Mouse (Mus musculus) kidney, postnatal 14 days (tissue): ENCODE measurements around the gene Gm10024.
"Not testable (repeated sequence)": the region's sequence is repeated elsewhere in the genome, so short reads cannot be mapped to it uniquely, and the experiment has no call there.

ENCODE experiments used
- DNase-seq: peaks from one replicate; pipeline ENCODE4 v3.0.0; 2022; ENCODE audit warnings: mixed read lengths

Gene Gm10024

DNA sequence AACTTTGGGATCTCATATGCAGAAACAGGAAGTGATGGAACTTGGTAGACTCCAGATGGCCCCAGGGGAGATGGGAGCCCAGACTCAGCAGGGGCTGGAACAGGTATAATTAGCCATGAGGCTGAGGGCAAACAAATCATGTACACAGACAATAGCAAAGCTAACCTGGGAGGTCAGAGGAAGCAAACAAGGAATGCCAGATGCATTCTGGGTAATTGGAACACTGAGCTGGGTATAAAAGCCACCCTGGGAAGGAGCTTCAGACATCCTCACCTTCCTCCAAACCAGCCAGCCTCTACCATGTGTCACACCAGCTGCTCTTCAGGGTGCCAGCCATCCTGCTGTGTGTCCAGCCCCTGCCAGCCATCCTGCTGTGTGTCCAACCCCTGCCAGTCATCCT, at the start of gene Gm10024:
TSS of gene Gm10024 (plus strand) at position 301 of the 400 bp plus-strand sequence.
- DNase-seq, result not testable (repeated sequence)

DNA sequence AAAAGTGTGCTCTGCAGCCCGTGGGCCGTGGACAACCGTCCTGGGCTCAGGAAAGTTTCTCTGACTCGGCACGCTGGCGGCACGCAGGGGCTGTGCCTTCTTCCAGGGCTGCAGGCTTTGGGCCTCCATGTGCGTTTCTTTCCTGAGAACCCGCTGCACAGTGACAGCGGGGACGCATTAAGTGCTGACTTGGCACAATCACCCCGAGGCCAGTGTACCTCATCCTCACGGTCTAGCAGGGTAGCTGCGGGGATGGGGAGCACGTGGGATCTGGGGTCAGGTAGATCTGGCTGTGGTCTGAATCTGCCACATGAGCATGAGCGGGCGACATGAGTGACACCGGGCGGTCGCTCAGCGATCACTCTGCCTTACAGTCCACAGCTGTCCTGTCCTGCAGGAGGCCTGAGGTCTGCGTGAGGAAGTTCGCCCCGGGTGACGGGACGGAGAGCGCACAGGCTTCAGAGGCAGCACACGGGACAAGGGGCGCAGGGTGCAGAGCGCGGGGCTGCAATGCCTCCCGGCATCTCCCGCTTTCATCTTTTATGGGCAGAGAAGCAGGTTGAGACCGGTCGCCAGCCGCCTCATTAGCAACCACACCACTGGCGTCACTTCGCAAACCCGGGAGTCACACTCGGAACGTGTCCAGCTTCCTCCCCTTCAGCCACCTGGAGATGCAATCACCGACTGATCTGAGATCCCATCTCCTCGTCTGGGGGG, 47.1 kb upstream of the Gm10024 start:
- no peak for DNase-seq

- DNase-seq, result no peak
These were observed 44.9 kb upstream of the Gm10024 start for GRCm38 (mm10) chr10:77666342-77666741.

- no peak for DNase-seq
These were observed 43.9 kb upstream of the Gm10024 start for GRCm38 (mm10) chr10:77667402-77667801.

- no peak for DNase-seq
These were observed 40.5 kb upstream of the Gm10024 start for GRCm38 (mm10) chr10:77670710-77671109.

GRCm38 (mm10) chr10:77671519-77671918, 39.7 kb upstream of the Gm10024 start:
- no peak for DNase-seq

- no peak for DNase-seq
These were observed 37.5 kb upstream of the Gm10024 start for GRCm38 (mm10) chr10:77673765-77674164.

- DNase-seq, result no peak
These were observed 33.7 kb upstream of the Gm10024 start for GRCm38 (mm10) chr10:77677562-77677961.

DNA sequence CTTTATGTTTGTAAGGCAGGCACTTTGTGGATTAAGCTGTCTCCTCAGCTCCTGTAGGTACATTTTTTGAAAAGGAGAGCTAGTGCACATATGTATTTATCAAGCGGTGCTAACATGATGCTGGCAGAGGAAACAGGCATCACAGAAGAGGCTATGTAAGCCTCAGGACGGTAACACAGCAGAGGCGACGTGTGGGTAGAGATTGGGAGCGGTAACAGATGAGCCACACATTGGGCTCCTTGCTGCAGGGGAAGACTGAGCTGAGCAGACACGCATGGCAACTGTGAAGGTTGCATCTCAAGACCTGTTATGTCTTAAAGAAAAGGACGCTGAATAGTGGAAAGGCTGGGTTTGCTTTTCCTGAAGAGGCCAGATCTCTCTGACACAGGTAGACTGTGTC, 28.3 kb upstream of the Gm10024 start:
- no peak for DNase-seq

- no peak for DNase-seq
These were observed 27.1 kb upstream of the Gm10024 start for GRCm38 (mm10) chr10:77684181-77684580.

GRCm38 (mm10) chr10:77685895-77686664, 25.2 kb upstream of the Gm10024 start, which contains the start of gene Tspear:
Gene Tspear (plus strand): TSS chr10:77686569.
- DNase-seq, result no peak

GRCm38 (mm10) chr10:77687021-77687420, 24.2 kb upstream of the Gm10024 start:
- no peak for DNase-seq

GRCm38 (mm10) chr10:77690356-77690807, 20.9 kb upstream of the Gm10024 start, which contains the start of gene Gm19402:
Gene Gm19402 (minus strand): TSS chr10:77690757.
- DNase-seq, result not testable (repeated sequence)

DNA sequence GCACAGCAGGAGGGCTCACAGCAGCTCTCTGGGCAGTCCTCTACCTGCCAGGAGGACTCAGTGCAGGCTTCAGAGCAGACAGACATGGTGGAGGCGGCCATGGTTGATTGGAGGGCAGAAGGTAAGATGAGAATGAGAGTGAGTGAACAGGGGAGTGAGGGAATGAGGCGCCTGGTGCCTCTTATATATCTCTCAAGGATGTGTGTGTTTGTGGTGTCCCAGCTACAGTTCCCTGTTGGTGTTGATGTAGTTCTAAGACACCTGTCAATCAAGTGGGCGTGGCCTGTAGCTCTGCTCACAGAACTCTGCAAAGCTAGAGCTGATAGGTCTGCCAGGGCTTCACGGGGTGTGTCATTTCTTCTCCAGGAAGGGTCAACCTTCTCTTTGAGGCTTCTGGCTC, 14.1 kb upstream of the Gm10024 start, which contains the start of gene Gm9508:
TSS of gene Gm9508 (minus strand) at position 101 of the 400 bp plus-strand sequence.
- no peak for DNase-seq

DNA sequence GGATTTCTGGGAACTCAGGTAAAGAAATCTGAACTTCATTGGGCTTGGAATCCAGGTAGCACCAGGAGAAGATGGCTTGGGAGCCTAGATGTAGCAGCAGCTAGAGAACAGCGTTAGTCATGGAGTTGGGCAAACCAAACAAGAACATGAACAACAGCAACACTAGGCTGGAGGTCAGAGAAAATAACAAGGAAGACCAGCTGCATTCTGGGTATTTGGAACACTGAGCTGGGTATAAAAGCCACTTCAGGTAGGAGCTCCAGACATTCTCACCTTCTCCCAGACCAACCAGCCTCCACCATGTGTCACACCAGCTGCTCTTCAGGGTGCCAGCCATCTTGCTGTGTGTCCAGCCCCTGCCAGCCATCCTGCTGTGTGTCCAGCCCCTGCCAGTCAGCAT, 4.9 kb upstream of the Gm10024 start, which contains the start of gene Gm10272:
TSS of gene Gm10272 (plus strand) at position 301 of the 400 bp plus-strand sequence.
- DNase-seq, result no peak

DNA sequence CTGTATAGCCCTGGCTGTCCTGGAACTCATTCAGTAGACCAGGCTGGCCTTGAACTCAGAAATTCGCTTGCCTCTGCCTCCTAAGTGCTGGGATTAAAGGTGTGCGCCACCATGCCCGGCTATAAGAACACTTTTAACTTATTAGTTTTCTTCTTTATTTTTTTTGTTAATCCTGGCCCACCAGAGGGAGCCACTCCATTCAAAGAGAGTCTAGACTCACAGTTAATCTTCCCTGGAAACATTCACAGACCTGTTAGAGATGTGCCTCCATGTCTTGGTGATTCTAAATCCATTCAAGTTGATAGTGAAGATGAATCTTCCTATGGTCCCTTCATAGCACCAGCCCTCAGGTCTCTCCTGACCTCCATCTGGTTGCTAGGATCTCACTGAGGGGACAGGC, 1.4 kb upstream of the Gm10024 start:
- no peak for DNase-seq

GRCm38 (mm10) chr10:77713734-77714133, 2.5 kb downstream of the Gm10024 start:
- DNase-seq, result no peak

GRCm38 (mm10) chr10:77715507-77715906, 4.2 kb downstream of the Gm10024 start, which contains the start of gene Gm10142:
Gene Gm10142 (plus strand): TSS chr10:77715807.
- DNase-seq, result no peak

- not testable (repeated sequence) for DNase-seq
These were observed 9.0 kb downstream of the Gm10024 start, which contains the start of gene Krtap12-1 for GRCm38 (mm10) chr10:77720299-77720698. Gene Krtap12-1 (plus strand): TSS chr10:77720599.

DNA sequence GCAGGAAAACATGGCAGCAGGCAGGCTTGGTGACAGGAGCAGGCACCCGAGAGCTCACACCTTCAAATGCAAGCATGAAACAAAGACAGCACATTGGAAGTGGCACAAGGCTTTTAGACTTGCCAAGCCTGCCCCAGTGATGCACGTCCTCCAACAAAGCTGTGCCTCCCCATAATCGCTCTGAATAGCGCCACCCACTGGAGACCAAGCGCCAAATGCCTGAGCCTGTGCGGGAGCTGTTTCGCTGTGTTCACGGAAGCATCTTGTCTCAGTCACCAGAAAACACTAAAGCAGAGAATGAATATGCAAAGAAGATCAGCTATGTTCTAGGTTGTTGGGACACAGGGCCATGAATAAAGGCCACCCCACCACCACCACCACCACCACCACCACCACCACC, 13.6 kb downstream of the Gm10024 start:
- DNase-seq, result no peak

- no peak for DNase-seq
These were observed 14.9 kb downstream of the Gm10024 start, which contains the start of gene Gm10100 for GRCm38 (mm10) chr10:77726186-77726585. Gene Gm10100 (plus strand): TSS chr10:77726486.

DNA sequence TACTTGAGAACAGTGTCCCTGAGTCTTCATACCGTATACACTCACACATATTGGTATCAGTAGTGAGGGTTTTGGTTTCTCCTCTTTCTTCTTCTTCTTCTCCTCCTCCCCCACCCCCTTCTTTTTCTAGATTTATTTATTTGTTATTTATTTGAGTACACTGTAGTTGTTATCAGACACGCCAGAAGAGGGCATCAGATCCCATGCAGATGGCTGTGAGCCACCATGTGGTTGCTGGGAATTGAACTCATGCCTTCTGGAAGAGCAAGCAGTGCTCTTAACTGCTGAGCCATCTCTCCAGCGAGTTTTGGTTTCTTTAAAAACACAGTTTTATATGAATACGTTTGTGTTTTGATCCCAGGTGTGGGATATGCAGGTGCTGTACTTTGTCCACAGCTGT, 17.0 kb downstream of the Gm10024 start:
- no peak for DNase-seq

DNA sequence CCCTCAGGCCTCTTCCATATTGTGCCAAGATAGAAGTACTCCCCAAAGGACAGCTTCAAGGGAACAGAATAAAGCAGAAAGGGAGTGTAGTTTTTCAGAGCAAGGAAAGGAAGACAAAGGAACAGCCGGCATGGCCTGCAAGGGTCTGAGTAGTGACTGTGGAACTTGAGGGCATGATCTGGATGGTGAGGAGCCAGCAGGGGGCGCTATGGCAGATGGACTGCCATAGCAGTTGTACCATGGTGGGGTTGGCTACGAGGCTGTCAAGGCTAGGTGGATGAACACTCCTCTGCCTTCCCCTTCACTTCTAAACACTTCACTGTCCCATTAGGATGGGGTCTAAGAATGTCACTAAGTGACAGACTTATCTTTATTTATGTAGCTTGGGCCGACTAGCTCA, 18.0 kb downstream of the Gm10024 start:
- no peak for DNase-seq
